Comparison of ENCODE assay signal across 8 mouse cellular contexts in genomic region chr17:80179959-80180358, GRCm38 (mm10). TPM values are rescaled to one million over a fixed set of nuclear protein-coding genes. Genes with fewer than 3 reads are reported as not detected.
DNase-seq lines count a peak whose midpoint lies in the region; ATAC-seq and TF ChIP-seq lines count a peak whose summit lies in the region.

No protein-coding gene starts in this region.

- ATAC-seq in neutrophil, adult 5-6 weeks (ENCODE audit: extremely low read depth, insufficient number of reproducible peaks, low FRiP score, poor library complexity, severe bottlenecking), result peak; percentile 88

- H3K9ac ChIP-seq in MEL (ENCODE audit: control insufficient read depth, low read depth, low read length, poor library complexity, severe bottlenecking), result no peak overlapping the region

- H3K27ac ChIP-seq in MEL (ENCODE audit: control insufficient read depth, low read depth, low read length), result no peak overlapping the region
- H3K27ac ChIP-seq in cerebellum, adult 2 months (ENCODE audit: insufficient read depth, low read length), result no peak overlapping the region
- no peak overlapping the region for H3K27ac ChIP-seq in thymus, adult 2 months (ENCODE audit: control insufficient read depth, insufficient read depth, low read length)

- no peak overlapping the region for H3K4me3 ChIP-seq in MEL (ENCODE audit: control insufficient read depth in 1 of 2, insufficient read depth in 1 of 2, low read depth in 2 of 2, low read length in 2 of 2)
- no peak overlapping the region for H3K4me3 ChIP-seq in cerebellum, adult 2 months (replicated peaks; ENCODE audit: insufficient read depth, low read depth, low read length)
- H3K4me3 ChIP-seq in lung, adult 2 months (replicated peaks; ENCODE audit: extremely low read depth, low read depth, low read length), result no peak overlapping the region
- H3K4me3 ChIP-seq in thymus, adult 2 months (ENCODE audit: control insufficient read depth, insufficient read depth, low read length), result no peak overlapping the region

- TF ChIP-seq EP300 in MEL (IDR thresholded peaks at IDR 0.05; ENCODE audit: low read depth in 1 of 2, low read length in 2 of 2), result no peak

- no peaks in the 10 kb centered on the region for H3K27me3 ChIP-seq in MEL (ENCODE audit: control insufficient read depth in 1 of 2, insufficient read depth in 2 of 2, low read length in 2 of 2)
- no peaks in the 10 kb centered on the region for H3K27me3 ChIP-seq in cerebellum, adult 2 months (ENCODE audit: control insufficient read depth, insufficient read depth, low read length)
- no peaks in the 10 kb centered on the region for H3K27me3 ChIP-seq in thymus, adult 2 months (ENCODE audit: control insufficient read depth, insufficient read depth, low read length)

- TF ChIP-seq CTCF in MEL (IDR thresholded peaks at IDR 0.05 in 2 of 3, conservative IDR thresholded peaks at IDR 0.05 in 1 of 3; ENCODE audit: control insufficient read depth in 1 of 3, insufficient read depth in 1 of 3, low read depth in 2 of 3, low read length in 3 of 3, poor library complexity in 1 of 3, severe bottlenecking in 1 of 3), result peak; percentile 87 to 91 (median 90)
- TF ChIP-seq CTCF in cerebellum, adult 2 months (IDR thresholded peaks at IDR 0.05; ENCODE audit: borderline replicate concordance, insufficient read depth, low read depth, low read length), result peak; percentile 97
- TF ChIP-seq CTCF in lung, adult 2 months (IDR thresholded peaks at IDR 0.05; ENCODE audit: insufficient read depth, low read length), result peak; percentile 99
- TF ChIP-seq CTCF in thymus, adult 2 months (IDR thresholded peaks at IDR 0.05; ENCODE audit: borderline replicate concordance, control insufficient read depth, extremely low read depth, insufficient read depth, low read length, poor library complexity), result peak; percentile 76; the same call in 1 of the 2 replicates

- H3K9me3 ChIP-seq in MEL (replicated peaks; ENCODE audit: insufficient read depth, low read length), result no peaks in the 10 kb centered on the region

- H3K4me1 ChIP-seq in MEL (ENCODE audit: control insufficient read depth in 1 of 2, insufficient read depth in 2 of 2, low read length in 2 of 2), result no peaks in the 10 kb centered on the region
- no peaks in the 10 kb centered on the region for H3K4me1 ChIP-seq in cerebellum, adult 2 months (ENCODE audit: control insufficient read depth, insufficient read depth, low read length)
- no peaks in the 10 kb centered on the region for H3K4me1 ChIP-seq in lung, adult 2 months (ENCODE audit: control insufficient read depth, insufficient read depth, low read length)
- peaks cover 10% of the 10 kb centered on the region for H3K4me1 ChIP-seq in thymus, adult 2 months (replicated peaks; ENCODE audit: control insufficient read depth, insufficient read depth, low read length)

- peak; percentile 86 for DNase-seq in MEL (ENCODE audit: low read depth, low spot score)
- DNase-seq in cerebellum, adult 2 months, result peak; percentile 76 to 78
- peak; percentile 81 for DNase-seq in forelimb bud, embryonic 11.5 days (ENCODE audit: low read depth, low spot score)
- peak; percentile 85 for DNase-seq in heart, postnatal 4 days
- DNase-seq in layer of hippocampus, adult 18-20 months (ENCODE audit: low spot score in 2 of 2), result peak; percentile 47 to 76
- DNase-seq in lung, adult 2 months, result peak; percentile 72
- peak; percentile 71 for DNase-seq in thymus, adult 2 months

- no peak for TF ChIP-seq POLR2A in MEL (IDR thresholded peaks at IDR 0.05; ENCODE audit: control insufficient read depth in 1 of 2, insufficient read depth in 1 of 2, low read depth in 1 of 2, low read length in 2 of 2, poor library complexity in 1 of 2)
- TF ChIP-seq POLR2A in cerebellum, adult 2 months (IDR thresholded peaks at IDR 0.05; ENCODE audit: borderline replicate concordance, insufficient read depth, low read length), result no peak
- peak; percentile 9; the same call in 1 of the 2 replicates for TF ChIP-seq POLR2A in lung, adult 2 months (IDR thresholded peaks at IDR 0.05; ENCODE audit: borderline replicate concordance, extremely low read depth, low read depth, low read length)
- TF ChIP-seq POLR2A in thymus, adult 2 months (IDR thresholded peaks at IDR 0.05; ENCODE audit: control insufficient read depth, extremely low read depth, insufficient read depth, low read length, poor library complexity), result no peak

- no peaks in the 10 kb centered on the region for H3K36me3 ChIP-seq in MEL (ENCODE audit: control insufficient read depth in 1 of 2, insufficient read depth in 2 of 2, low read length in 2 of 2)
- no peaks in the 10 kb centered on the region for H3K36me3 ChIP-seq in thymus, adult 2 months (ENCODE audit: control insufficient read depth, insufficient read depth, low read length)

- H3K79me2 ChIP-seq in MEL (ENCODE audit: control insufficient read depth, insufficient read depth, low read length, poor library complexity), result no peaks in the 10 kb centered on the region

- WGBS in cerebellum, adult 2 months, result under 1% methylated on average over 6 of the region's 6 CpGs
- 0% methylated on average over 6 of the region's 6 CpGs for WGBS in lung, adult 2 months
- WGBS in thymus, adult 2 months, result 0% methylated on average over 6 of the region's 6 CpGs

- TF ChIP-seq RAD21 in MEL (IDR thresholded peaks at IDR 0.05; ENCODE audit: low read depth, low read length), result peak; percentile 89

TF ChIP-seq in MEL, 35 proteins besides CTCF, POLR2A, EP300 and RAD21 (continues in another document):
- TF ChIP-seq GATA1 (IDR thresholded peaks at IDR 0.05; ENCODE audit: low read depth, low read length) (peak; percentile 26; the same call in 1 of the 2 replicates), MXI1 (IDR thresholded peaks at IDR 0.05; ENCODE audit: low read depth, low read length) (peak; percentile 78), ZC3H11A (IDR thresholded peaks at IDR 0.05; ENCODE audit: low read depth, low read length) (peak; percentile 78), JUND (IDR thresholded peaks at IDR 0.05; ENCODE audit: low read depth, low read length) (no peak), MAX (IDR thresholded peaks at IDR 0.05; ENCODE audit: low read length) (peak; percentile 90), RCOR1 (IDR thresholded peaks at IDR 0.05; ENCODE audit: low read depth, low read length) (peak; percentile 15; the same call in 1 of the 2 replicates), SIN3A (IDR thresholded peaks at IDR 0.05; ENCODE audit: low read length) (0 out of 2 replicates have a peak, but pooled peaks have one; percentile 56), USF2 (IDR thresholded peaks at IDR 0.05; ENCODE audit: borderline replicate concordance in 1 of 2, insufficient read depth in 1 of 2, low read depth in 1 of 2, low read length in 2 of 2) (no peak), BHLHE40 (IDR thresholded peaks at IDR 0.05; ENCODE audit: borderline replicate concordance, low read depth, low read length) (peak; percentile 100), POLR2AphosphoS5 (IDR thresholded peaks at IDR 0.05; ENCODE audit: borderline replicate concordance, low read depth, low read length) (no peak), ZNF384 (IDR thresholded peaks at IDR 0.05; ENCODE audit: low read depth, low read length) (peak; percentile 34; the same call in 1 of the 2 replicates), USF1 (IDR thresholded peaks at IDR 0.05; ENCODE audit: low read depth, low read length) (peak; percentile 73), MYC (IDR thresholded peaks at IDR 0.05; ENCODE audit: low read depth, low read length) (peak; percentile 99), HCFC1 (IDR thresholded peaks at IDR 0.05; ENCODE audit: low read depth, low read length) (no peak), E2F4 (IDR thresholded peaks at IDR 0.05; ENCODE audit: borderline replicate concordance, low read depth, low read length) (no peak), CHD1 (IDR thresholded peaks at IDR 0.05; ENCODE audit: low read depth, low read length) (no peak)

RNA-seq across cellular contexts. Expression of gene Srsf7, which starts 27.1 kb away (rescaled TPM):
- 419 and 425 TPM in 2 replicates for total RNA-seq in MEL (2012; rRNA removed)
- polyA plus RNA-seq in MEL (2012; ENCODE audit: insufficient read depth in 1 of 2, insufficient read length in 2 of 2, low read depth in 1 of 2, low replicate concordance in 2 of 2, missing spikeins in 1 of 2), result 100 to 1,000 TPM in 1 of 2 experiments, not detected in 1; 399 TPM
- polyA plus RNA-seq in cerebellum, adult 2 months (2012; rRNA removed), result 124 and 136 TPM in 2 replicates
- 100 to 1,000 TPM; 104 to 109 TPM for total RNA-seq in heart, postnatal 4 days (2021)
- total RNA-seq in layer of hippocampus, adult 18-20 months (2021), result 100 to 1,000 TPM; 125 to 128 TPM
- 31.5 and 46.7 TPM in 2 replicates for polyA plus RNA-seq in lung, adult 2 months (2012; rRNA removed)
- total RNA-seq in neutrophil, adult 5-6 weeks (2017), result 294 and 322 TPM in 2 replicates
- 131 and 148 TPM in 2 replicates for polyA plus RNA-seq in thymus, adult 2 months (2012; rRNA removed)

RNA-seq across cellular contexts. Expression of gene Ttc39d, which starts 27.3 kb away (rescaled TPM):
- total RNA-seq in MEL (2012; rRNA removed), result not detected in 2 replicates
- polyA plus RNA-seq in MEL (2012; ENCODE audit: insufficient read depth in 1 of 2, insufficient read length in 2 of 2, low read depth in 1 of 2, low replicate concordance in 2 of 2, missing spikeins in 1 of 2), result not detected
- polyA plus RNA-seq in cerebellum, adult 2 months (2012; rRNA removed), result 0.05 and 0.13 TPM in 2 replicates
- total RNA-seq in heart, postnatal 4 days (2021), result not detected
- under 1 TPM; 0.12 to 0.30 TPM for total RNA-seq in layer of hippocampus, adult 18-20 months (2021)
- polyA plus RNA-seq in lung, adult 2 months (2012; rRNA removed), result 0.06 TPM in 1 of 2 replicates, not detected in the other
- total RNA-seq in neutrophil, adult 5-6 weeks (2017), result not detected in 2 replicates
- not detected in 2 replicates for polyA plus RNA-seq in thymus, adult 2 months (2012; rRNA removed)

RNA-seq across cellular contexts. Expression of gene Gemin6, which starts 44.3 kb away (rescaled TPM):
- 25.3 and 31.6 TPM in 2 replicates for total RNA-seq in MEL (2012; rRNA removed)
- 10 to 100 TPM in 1 of 2 experiments, not detected in 1; 19.6 TPM for polyA plus RNA-seq in MEL (2012; ENCODE audit: insufficient read depth in 1 of 2, insufficient read length in 2 of 2, low read depth in 1 of 2, low replicate concordance in 2 of 2, missing spikeins in 1 of 2)
- 6.0 and 6.1 TPM in 2 replicates for polyA plus RNA-seq in cerebellum, adult 2 months (2012; rRNA removed)
- 1 to 10 TPM; 6.1 to 7.8 TPM for total RNA-seq in heart, postnatal 4 days (2021)
- total RNA-seq in layer of hippocampus, adult 18-20 months (2021), result 1 to 10 TPM; 6.1 to 6.4 TPM
- polyA plus RNA-seq in lung, adult 2 months (2012; rRNA removed), result 0.79 and 1.6 TPM in 2 replicates
- 6.6 and 8.3 TPM in 2 replicates for total RNA-seq in neutrophil, adult 5-6 weeks (2017)
- 3.4 and 4.6 TPM in 2 replicates for polyA plus RNA-seq in thymus, adult 2 months (2012; rRNA removed)

RNA-seq across cellular contexts. Expression of gene Galm, which starts 52.7 kb away (rescaled TPM):
- total RNA-seq in MEL (2012; rRNA removed), result not detected in 2 replicates
- polyA plus RNA-seq in MEL (2012; ENCODE audit: insufficient read depth in 1 of 2, insufficient read length in 2 of 2, low read depth in 1 of 2, low replicate concordance in 2 of 2, missing spikeins in 1 of 2), result under 1 TPM in 1 of 2 experiments, not detected in 1; 0.15 TPM
- polyA plus RNA-seq in cerebellum, adult 2 months (2012; rRNA removed), result 3.4 and 4.3 TPM in 2 replicates
- total RNA-seq in heart, postnatal 4 days (2021), result 1 to 10 TPM; 6.9 to 9.1 TPM
- 1 to 10 TPM; 3.2 to 6.1 TPM for total RNA-seq in layer of hippocampus, adult 18-20 months (2021)
- polyA plus RNA-seq in lung, adult 2 months (2012; rRNA removed), result 3.8 and 7.6 TPM in 2 replicates
- total RNA-seq in neutrophil, adult 5-6 weeks (2017), result 10.8 and 15.5 TPM in 2 replicates
- polyA plus RNA-seq in thymus, adult 2 months (2012; rRNA removed), result 8.7 and 9.3 TPM in 2 replicates
